Mouse (Mus musculus) kidney, adult 18-20 months (tissue): ENCODE measurements around the gene Ttl.

ENCODE experiments used
- DNase-seq: peaks from one replicate; pipeline ENCODE4 v3.0.0; 2021

Ttl gene

DNA sequence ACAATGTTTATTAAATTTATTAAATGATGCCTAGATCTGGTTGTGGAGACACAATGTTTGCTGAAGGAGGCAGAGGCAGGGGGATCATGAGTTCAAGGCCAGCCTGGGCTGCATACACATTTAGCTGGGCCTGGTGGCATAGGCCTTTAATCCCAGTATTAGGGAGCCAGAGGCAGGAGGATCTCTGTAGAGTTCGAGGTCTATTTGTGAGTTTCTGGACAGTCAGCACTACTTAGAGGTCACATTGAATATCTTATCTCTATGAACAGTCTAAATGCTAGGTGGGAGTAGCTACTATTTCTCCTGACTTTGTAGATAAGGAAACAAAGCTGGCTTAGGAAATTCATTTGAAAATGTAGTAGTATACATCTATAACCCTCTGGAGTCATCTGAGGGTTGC lies 21.8 kb downstream of the Ttl start:
- no peak for DNase-seq

DNA sequence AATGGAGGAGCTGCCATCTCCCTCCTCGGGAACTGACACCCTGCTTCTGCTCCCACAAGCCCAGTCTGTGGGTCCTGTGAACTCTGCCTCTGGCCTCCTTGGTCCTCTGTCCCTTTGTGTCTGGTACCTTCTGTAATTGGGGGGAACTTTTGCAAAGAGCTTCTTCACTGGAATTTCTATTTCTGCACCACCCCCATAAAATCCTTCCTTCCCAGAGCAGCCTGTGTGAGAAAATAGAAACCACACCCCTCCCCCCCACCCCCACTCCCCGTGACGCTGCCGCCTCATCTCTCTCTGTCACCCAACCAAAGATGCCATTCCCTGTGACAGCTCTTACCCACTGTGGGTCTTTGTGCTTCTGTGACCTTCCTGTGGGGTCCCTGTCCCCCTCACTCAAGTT lies 24.6 kb downstream of the Ttl start:
- DNase-seq, result no peak

DNA sequence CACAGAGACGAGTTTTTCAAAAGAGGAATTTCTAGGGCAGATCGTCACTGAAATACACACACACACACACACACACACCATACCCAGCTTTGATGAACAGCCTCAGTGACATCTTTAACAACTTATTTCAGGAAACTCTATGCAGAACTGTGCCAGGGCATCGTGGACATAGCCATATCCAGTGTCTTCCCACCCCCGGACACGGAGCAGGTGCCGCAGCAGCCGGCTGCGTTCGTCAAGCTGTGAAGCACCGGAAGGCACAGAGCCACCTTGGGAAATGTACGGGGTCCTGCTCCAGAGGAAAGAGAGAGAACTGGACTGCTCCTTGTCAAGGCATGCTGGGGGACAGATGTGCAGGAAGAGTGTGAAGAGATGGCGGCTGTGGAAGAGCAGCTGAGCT lies 27.1 kb downstream of the Ttl start:
- no peak for DNase-seq

GRCm38 (mm10) chr2:129093926-129094724 lies 28.4 kb downstream of the Ttl start:
- peak; percentile 56 for DNase-seq

- peak; percentile 93 for DNase-seq
These were observed 35.1 kb downstream of the Ttl start, which contains the start of gene Polr1b for GRCm38 (mm10) chr2:129100784-129101310. Polr1b (plus strand) TSS chr2:129100995.

- no peak for DNase-seq
These were observed 47.2 kb downstream of the Ttl start for GRCm38 (mm10) chr2:129112924-129113323.

- peak; percentile 44 for DNase-seq
These were observed 50.1 kb downstream of the Ttl start for GRCm38 (mm10) chr2:129115706-129116367.

GRCm38 (mm10) chr2:129116368-129116739 lies 50.6 kb downstream of the Ttl start:
- peak; percentile 28 for DNase-seq

- peak; percentile 46 for DNase-seq
These were observed 52.3 kb downstream of the Ttl start for GRCm38 (mm10) chr2:129118061-129118460.

- DNase-seq, result no peak
These were observed 56.2 kb downstream of the Ttl start for GRCm38 (mm10) chr2:129121986-129122385.

DNA sequence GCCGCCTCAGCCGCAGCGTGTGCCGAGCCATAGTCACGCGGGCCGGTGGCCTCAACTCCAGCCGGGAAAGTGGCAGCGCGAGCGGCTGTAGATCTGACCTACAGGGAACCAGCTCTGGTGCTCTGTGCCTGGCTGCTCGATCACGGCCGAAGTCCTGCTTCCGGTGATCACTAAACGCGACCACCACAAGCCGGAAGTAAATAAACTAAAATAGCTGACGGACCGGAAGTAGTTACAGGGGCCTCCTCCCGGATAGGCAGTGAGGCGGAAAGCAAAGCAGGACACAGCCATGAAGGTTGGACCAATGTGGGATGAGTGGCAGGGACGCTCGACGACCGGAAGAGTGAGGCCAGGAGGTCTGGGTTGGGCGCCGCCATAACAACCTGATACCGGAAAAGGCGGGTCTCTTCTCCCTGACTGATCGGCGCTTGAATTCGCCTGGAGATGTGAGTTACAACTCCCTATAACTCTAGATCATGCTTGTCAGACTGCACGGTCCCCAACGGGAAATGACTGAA lies 63.7 kb downstream of the Ttl start, which contains the start of gene Chchd5:
Chchd5 (plus strand) TSS at position 289 of the 518 bp plus-strand sequence.
- DNase-seq, result peak; percentile 90

GRCm38 (mm10) chr2:129129987-129130545 lies 64.3 kb downstream of the Ttl start:
- DNase-seq, result no peak

GRCm38 (mm10) chr2:129130776-129131175 lies 65.0 kb downstream of the Ttl start:
- DNase-seq, result no peak

- DNase-seq, result no peak
These were observed 66.5 kb downstream of the Ttl start for GRCm38 (mm10) chr2:129132231-129132630.

GRCm38 (mm10) chr2:129133006-129133805 lies 67.5 kb downstream of the Ttl start:
- no peak for DNase-seq

GRCm38 (mm10) chr2:129139906-129140305 lies 74.2 kb downstream of the Ttl start:
- DNase-seq, result no peak
